Mouse (Mus musculus) embryo, embryonic 10.5 days (tissue): ENCODE measurements at regions not wholly inside any gene's neighbourhood (a gene's known extent, or its start where the extent isn't known, plus 50 kb on each side); places are given as distances from the start of the nearest gene placed in this dataset.

Experiments used
- DNase-seq: peaks from one replicate; pipeline ENCODE4 v3.0.0-alpha.2; 2015; ENCODE audit warnings: low spot score

DNA sequence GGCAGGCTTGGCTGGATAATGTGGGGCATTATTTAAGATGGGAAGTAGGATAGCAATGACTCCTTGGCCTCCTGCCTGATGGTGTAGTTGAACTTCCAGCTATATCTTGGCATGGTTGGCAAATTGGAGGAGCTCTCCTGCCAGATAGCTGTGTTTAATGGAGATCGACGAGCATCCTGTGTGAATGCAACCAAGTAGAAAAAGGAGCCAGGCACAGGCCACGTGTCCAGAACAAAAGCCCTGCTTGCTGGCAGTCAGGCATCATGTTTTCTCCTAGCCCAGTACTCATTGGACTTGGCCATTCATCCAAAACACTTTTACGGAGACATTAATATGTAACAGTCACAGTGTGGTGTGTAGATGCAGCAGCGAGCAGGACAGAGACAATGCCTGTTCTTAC is 211.8 kb upstream of the 9630041A04Rik start:
- no peak for DNase-seq

DNA sequence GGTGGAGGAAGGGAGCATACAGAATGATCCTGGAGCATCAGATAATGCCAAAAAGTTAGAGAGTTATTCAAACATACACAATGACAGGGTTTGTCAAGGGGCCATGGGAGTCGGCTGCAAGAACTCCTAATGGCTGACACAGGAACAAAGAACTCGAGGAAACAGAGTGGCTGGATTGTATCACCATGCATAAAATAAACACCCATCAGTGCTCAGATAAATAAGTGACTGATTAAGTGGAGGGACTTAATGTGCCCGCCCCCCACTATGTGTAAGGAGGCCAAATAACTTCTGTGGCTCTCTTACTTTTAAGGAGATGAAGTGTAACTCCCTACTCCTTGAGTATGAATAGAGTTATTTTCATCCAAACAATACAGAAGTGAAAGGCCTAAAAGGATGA is 220.1 kb upstream of the 9630041A04Rik start:
- no peak for DNase-seq

DNA sequence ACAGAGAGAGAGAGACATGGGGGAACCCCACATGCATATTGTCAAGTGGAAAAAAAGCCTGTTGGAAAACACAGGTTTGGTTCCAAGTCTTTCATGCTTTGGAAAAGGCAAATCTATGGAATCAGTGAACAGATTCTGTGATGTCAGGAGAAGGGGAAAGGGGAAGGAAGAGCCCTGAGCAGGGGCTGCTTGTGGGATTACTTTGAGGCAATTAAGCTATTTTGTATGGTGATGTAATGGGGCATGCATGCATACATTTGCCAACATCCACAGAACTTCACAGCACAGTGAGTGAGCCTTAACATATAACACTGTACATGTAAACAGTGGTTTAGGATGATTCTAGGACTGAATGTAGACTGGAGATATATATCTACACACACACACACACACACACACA is 221.0 kb upstream of the 9630041A04Rik start:
- no peak for DNase-seq

DNA sequence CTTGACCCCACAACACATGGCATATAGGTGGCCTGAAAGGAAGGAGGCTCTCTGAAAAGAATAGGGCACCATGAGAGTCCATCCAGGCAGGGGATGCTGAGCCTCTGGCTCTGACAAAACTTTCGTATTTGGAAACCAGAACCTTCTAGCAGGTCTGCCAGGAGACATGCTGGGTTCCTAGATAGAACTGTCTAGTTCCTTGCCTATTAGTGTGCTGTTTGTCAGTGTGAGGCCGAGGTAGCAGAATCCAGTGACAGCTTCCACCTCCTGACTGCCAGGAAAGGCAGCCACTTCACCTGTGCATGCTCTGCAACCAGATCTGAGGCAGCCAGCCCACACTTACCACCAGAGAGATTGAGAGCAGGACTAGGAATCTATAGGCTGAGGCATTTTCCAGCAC is 245.4 kb upstream of the 9630041A04Rik start:
- DNase-seq: no peak

DNA sequence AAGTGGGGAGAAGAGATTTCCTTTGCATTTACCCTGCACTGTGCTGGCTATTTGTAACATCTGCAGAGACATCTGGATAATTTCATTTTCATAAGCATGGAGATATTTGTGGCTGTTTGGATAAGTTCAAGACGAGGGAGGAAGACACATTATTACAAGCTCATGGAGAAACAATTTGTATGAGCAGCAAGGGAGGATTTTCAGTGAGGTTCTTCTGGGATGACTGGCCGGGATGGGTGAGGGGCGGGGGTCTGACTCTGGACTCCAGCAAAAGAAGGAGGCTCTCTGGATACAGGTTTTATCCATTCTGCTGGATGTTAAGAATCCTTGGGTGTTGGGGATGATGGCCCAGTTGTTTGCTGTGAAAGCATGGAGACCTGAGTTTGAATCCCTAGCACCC is 246.5 kb upstream of the 9630041A04Rik start:
- DNase-seq: no peak

DNA sequence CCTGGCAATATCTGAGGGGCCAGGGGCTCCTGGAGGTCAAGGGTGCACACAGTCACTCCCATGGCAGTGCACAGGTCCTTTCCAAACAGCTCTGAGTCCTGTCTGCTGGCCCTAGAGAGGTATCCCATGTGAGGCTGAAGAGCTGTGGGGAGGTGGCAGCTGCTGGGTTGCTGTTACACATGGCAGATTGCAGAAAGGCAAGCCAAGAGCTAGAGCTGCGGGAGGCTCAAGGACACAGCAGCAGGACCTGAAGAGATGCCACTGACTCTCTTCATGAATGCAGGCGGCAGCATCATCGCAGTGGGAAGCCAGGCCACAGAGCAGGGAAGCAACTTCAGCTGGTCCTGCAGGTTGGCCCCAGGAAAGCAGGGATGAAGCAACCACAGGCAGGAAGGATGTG is 247.7 kb upstream of the 9630041A04Rik start:
- no peak for DNase-seq

DNA sequence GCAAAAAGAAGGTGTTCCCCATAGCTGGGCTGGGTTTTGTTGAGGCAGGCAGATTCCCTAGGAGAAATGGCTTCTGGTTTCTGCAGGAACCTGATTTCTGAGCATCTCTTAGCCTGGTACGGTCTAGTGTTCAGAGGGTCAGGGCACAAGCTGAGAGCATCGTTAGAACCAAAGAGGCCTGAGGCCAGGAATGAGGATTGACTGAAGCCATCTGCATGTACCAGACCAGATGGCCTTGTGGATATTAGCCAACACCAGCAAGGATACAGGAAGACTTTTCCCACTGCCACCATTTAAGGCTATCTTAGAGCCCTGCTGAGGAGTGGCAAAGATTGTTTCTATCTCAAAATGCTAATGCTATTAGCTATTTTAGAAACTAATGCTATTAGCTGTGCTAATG is 248.2 kb upstream of the 9630041A04Rik start:
- DNase-seq: no peak

DNA sequence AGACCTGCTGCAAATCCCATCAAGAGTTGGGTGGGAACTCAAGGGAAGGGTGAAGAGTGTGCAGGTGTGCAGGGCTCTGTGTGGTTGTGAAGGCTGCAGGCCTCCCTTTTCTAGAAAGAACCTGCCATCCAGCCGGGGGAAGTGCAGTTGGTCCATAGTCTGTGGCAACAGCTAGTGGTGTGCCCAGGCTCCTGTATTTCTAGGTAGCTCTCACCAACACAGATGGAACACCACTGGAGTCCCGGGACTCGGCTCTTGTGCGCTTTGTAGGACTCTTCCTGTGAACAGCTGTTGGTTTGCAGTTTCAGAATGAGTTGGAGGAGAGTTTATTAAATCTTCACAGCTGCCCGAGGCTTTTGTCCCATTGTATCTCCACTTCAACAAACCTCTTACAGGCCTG is 248.7 kb upstream of the 9630041A04Rik start:
- DNase-seq: no peak

DNA sequence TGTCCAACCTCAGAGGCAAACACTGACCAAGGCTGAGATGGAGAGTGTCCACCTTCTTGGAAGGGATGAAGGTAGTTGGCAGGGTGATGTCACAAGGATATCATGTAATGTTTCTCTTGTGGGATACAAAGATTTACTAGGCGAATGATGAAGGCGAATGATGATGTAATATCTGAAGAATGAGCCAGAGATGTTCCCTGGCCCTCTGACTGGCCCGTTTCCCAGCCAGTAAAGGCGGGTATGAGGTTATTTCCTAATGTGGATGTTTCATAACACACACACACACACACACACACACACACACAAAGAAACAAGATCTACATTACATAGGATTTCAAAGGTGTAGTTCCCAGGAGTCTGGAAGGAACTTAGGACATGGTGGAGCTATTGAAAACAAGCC is 249.1 kb upstream of the 9630041A04Rik start:
- no peak for DNase-seq

DNA sequence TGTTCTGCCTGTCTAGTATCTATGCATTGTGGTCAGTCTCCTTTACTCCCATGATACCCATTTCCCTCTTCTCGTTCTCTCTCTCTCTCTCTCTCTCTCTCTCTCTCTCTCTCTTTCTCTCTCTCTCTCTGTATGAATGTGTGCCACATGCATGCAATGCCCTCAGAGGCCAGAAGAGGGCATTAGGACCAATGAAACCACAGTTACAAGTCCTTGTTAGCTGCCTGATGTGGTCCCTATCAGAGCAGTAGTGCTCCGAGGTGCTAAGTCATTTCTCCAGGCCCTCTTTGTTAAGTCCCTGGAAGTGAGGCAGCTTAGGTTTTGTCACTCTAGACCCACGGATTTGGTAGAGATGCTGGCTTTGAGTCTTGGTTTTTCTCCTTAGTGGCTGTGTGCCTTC is 250.2 kb upstream of the 9630041A04Rik start:
- peak; percentile 62 for DNase-seq

DNA sequence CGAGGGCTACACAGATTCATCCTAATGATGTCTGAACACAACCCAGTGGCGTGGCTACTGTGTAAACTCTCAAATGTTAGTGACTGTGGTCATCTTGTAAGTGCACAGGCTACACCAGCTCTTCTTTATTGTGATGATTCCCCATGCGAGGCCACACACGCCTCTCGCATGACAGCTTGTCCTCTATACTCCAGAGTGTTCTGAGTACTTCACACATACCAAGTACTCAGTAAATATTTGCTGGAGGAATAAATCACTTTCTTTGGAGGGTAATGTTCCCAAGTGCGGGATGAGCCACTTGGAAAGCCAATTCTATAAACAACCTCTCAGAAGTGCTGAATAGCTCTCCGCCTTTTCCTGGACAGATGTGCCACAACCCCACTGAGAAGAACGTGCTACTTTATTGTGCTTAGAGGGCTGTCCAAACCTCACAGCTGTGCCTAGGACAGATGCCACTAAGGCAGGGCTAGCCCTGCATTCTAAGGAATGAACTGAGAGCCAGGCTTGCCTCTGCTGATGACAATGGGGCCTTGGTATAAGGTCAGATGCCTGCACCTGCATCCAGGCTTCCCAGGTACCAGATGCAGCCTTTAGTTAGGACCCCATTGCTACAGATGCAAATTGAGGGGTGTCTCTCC is 250.7 kb upstream of the 9630041A04Rik start:
- no peak for DNase-seq

DNA sequence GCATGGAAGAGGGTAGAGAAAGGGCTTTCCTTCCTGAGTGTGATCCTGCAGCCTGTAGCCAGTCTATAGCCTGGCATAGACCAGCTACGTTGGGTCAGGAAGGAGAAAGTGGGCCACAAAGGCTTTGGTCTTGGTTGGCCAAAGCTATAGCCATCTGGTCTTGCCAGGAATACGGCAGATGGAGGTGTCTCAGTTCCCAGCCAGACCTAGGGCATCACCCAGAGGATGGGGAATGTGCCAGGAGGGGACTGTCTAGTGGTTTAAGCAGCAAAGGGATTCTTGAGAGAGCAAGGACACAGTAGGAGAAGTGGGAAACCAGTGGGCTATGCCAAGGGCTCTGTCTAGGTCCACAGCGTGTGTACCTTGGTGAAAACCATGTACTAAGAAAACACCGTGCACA is 251.3 kb upstream of the 9630041A04Rik start:
- DNase-seq: no peak

DNA sequence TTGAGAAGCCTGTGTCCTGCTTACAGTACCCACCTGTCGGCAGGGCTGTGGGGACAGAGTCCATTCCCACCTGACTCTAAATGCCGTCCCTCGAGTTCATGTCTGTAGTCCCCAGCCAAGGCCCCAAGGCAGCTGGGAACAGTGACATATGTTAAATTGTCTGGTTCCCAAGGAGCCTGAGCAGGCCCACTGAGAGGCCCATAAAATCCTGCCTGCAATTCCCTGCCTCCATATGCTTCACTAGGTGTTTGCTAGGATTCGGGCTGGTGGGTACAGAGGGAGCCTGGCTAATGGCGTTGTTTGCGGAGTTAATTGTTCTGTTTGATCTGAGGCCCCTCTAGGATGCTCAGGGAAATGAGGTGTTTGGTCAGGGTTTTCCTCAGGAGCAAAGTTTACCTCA is 258.8 kb upstream of the 9630041A04Rik start:
- DNase-seq: peak; percentile 6

DNA sequence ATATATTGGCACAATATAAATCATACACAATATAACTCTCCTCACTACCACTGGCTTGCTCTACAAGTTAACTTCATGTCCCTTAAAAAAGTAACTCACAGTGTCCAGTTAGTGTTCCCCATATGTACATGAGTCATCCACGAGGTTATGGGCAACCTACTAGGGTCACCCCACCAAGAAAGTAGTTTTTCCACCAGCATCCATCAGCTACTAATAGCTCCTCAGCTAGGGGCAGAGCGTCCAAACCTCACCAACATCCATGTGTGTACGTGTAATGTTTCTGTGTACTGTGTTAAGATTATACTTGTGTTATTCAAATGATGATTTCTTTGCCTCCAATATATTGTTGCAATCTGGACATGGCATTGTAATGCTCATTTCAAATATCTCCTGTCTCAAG is 264.7 kb upstream of the 9630041A04Rik start:
- no peak for DNase-seq

DNA sequence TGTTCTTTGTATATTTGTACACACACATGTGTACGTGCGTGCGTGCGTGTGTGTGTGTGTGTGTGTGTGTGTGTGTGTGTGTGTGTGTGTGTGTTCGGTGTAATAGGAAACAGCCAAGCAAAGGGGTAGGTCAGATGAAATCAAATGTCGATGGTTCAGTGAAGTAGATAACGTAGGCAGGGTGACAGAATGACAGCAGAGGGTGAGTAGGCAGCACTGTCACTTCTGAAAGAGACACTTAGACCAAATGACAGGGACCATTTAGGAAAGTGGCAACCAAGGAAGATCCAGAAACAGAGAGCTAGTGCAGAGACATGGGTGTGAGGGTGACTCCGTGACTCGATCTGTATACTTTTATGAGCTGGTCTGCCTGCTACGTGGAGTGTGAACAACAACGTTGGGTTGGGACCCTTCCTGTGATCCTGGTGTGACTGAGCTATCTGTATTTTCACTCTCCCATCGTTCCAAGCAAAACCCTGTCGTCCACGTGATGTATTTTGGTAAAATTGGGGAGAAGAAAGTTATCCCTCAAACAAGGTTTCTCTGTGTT is 266.5 kb upstream of the 9630041A04Rik start:
- DNase-seq: no peak

DNA sequence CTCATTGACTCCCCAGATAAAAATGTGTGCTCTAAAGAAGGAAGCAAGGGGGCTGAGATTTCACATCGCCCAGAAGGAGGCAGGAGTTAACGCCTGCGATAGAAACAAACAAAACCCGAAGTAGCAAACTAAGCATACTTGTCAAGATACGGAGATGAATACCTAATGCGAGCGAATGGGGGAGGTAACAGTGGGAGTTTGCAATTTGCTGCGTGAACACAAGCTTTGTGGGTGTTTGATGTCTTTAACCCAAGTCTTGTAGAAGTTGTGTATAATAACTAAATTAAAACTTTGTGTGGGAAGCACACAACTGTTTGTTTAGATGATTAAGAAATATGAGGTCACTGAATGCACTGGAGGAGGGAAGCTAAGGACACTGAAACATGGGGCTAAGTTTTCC is 269.0 kb upstream of the 9630041A04Rik start:
- no peak for DNase-seq

DNA sequence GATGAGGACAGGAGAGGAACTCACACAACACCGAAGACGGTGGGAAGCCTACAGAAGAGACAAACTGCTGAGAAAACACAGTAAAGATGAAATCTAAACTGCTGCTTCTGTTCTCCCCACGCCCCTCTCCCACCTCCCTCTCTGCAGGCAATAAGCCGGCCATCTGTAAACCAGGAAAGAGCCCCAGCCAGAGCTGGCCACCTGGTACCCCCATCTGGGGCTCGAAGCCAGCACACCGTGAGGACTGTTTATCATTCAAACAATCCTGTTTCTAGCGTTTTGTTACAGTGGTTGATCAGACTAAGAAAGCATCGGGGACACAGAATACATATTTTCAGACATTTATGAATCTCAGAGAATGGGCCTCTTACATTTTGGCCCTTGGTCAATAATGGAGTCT is 270.0 kb upstream of the 9630041A04Rik start:
- DNase-seq: no peak

DNA sequence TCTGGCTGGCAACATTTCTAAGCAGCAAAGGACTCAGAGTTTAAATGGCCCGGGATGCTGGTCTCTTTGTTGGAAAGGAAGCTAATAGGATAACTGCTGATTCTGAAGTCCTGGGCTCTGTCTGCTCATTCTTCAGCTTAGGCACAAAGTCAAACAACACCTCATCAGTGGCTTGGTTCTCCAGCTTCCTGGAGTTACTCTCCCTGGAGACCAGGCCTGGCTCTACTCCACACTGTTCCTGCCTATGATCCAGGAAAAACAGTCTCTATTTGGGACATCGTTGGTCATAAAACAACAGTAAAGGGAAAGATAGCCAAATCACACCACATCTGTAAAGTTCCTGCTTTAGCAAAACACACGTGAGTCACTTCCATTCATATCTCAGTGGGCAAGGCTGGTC is 271.3 kb upstream of the 9630041A04Rik start:
- DNase-seq: no peak

DNA sequence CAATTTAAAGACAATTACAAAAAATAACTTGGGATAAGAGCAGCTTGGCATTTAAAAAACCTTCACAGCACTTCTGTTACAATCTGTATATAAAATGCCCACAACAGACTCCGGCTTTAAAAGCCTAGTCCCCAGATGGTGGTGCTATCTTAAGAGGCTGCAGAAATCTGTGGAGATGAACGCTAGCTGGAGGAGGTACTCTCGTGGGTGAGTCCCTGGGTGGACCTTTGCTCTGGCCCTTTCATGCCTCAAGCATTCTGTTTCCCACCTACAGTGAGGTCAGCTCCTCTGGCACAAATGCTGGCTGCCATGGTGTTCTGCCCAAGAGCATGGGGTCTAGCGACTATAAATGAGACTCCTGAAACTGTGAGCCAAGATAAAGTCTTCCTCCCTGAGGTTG is 280.6 kb upstream of the 9630041A04Rik start:
- no peak for DNase-seq

DNA sequence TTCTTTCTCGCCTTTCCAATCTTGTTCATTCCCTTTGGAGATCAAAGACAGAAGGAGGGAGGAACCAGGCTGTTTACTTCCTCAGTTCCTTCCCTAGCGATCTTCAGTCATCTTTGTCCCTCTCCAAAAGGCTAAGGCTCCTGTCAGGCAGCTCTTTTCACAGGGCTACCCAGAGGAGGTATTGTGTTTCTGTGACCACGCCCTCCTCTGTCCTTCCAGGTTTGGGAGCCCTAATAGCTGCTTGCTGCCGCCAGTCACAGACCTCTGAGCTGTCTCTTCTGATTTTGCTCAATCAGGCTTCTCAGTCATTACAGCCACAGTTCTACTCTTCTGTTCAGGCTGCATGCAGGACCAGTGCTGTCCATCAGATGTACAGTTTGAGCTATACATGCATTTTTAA is 290.9 kb upstream of the 9630041A04Rik start:
- peak; percentile 62 for DNase-seq

DNA sequence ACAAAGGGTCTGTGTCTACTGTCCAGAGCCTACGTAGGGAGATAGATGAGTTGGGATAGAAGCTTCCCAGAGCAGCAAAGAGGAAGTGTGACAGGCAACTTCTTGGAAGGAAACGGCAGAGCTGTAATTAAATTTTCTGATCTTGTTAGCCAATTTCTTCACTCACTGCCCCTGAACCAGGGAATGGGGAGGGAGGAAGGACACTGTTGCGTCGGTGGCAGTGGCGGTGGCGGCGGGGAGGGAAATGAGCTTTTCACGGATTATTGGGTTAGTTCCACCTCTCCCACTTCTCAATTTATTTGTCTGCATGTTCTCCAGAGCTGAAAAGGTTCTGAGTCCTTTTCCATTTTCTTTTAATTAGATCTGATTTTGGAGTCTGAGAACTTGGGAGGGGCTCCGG is 298.4 kb upstream of the 9630041A04Rik start:
- DNase-seq: no peak

DNA sequence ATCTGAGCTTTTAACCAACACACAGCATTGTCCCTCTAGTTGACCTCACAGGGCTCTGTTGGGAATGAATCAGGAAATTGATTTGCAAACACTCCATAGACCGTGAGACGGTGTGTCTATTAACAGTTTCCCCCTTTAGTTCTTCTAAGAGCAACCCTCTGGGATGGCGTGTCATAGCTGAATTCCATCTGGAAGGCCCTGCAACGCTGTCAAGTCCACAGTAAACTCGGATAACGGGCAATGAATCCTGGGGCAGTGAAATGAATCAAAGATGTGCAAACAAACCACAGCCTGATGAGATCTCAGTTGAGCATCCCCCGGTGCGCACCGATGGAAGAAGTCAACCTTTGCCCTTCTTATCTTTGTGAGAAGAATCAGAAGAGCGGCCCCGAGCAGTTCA is 302.3 kb upstream of the 9630041A04Rik start:
- no peak for DNase-seq

DNA sequence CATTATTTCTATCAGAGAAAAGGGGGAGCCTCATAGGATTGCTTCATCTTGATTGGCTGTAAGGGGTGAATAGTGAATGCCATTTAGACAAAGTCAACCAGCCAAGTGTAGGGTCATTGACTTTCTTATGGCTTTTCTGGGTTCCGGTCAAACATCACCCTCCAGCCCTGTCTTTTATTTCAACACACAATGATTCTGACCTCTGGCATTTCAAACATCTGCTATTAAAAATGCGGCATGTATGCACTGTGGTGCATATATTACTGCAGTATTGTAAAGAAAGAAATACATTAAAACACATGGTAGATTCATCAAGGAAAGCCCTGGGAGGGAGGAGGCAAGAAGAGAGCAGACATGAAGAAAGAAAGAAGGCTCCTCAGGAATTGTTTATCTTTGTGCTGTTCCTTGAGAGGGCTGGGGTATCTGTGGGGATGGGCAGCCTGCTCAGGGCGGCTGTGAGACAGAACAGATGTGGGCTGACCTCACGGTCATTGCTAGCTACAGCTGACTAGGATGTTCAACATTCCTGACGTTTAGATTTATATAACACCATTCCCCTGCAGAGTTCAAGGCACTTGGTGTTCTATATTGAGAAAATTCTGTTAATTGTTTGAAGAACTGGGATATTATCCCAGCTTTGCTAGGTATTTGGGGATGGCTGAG is 303.5 kb upstream of the Ppp2r3a start:
- DNase-seq: peak; percentile 65

DNA sequence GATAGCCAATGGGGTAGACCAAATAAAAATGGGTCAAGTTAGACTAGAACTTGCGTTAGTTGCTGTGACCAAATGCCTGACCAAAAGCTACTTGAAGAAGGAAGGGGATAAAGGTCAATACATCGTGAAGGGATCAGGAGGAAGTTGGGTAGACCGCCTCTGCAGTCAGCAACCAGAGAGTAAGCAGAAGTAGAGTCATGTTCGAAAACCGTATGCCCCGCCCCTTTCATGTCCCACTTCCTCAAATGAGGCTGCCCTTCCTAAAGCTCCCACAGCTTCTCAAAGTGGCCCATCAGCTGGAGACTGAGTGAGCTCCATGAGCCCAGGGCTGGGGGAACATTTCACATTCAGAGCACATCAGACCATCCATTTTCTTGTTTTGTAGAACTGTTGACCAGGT is 301.2 kb upstream of the Ppp2r3a start:
- DNase-seq: no peak
